Mouse (Mus musculus): ENCODE data around the gene Dpysl5. TPM values are rescaled to one million over a fixed set of nuclear protein-coding genes. Genes with fewer than 3 reads are reported as not detected.

Gene Dpysl5
- polyA plus RNA-seq, 1 experiment from 2014 or later: 0.29 TPM

GRCm38 (mm10) chr5:30732511-30732910 lies 21.1 kb downstream of the Dpysl5 start:
- Histone ChIP-seq H3K9ac (no peak overlapping the region), H3K36me3 (replicated peaks) (no peaks in the 10 kb centered on the region), H3K27me3 (no peaks in the 10 kb centered on the region), H3K4me3 (replicated peaks) (no peak overlapping the region), H3K4me1 (replicated peaks) (no peaks in the 10 kb centered on the region), H3K27ac (replicated peaks) (no peak overlapping the region), H3K4me2 (no peak overlapping the region), H3K9me3 (replicated peaks) (no peaks in the 10 kb centered on the region)
- WGBS (ENCODE audit: insufficient replicate concordance): 66% methylated on average over 7 of the region's 7 CpGs
- ATAC-seq (ENCODE audit: insufficient read depth): no peak

- Histone ChIP-seq H3K27ac (replicated peaks) (no peak overlapping the region), H3K9me3 (replicated peaks) (no peaks in the 10 kb centered on the region), H3K4me3 (replicated peaks) (no peak overlapping the region), H3K9ac (no peak overlapping the region), H3K4me1 (replicated peaks) (no peaks in the 10 kb centered on the region), H3K27me3 (0 out of 2 replicates have a peak, but pooled peaks cover 4% of the 10 kb centered on the region), H3K36me3 (replicated peaks) (no peaks in the 10 kb centered on the region), H3K4me2 (no peak overlapping the region)
- ATAC-seq (ENCODE audit: insufficient read depth): no peak
- WGBS (ENCODE audit: insufficient replicate concordance): 44% methylated on average over 4 of the region's 4 CpGs
Observed at GRCm38 (mm10) chr5:30734666-30735065, 23.3 kb downstream of the Dpysl5 start.

- Histone ChIP-seq H3K9ac (no peak overlapping the region), H3K4me1 (replicated peaks) (no peaks in the 10 kb centered on the region), H3K27ac (replicated peaks) (no peak overlapping the region), H3K27me3 (0 out of 2 replicates have a peak, but pooled peaks cover 5% of the 10 kb centered on the region), H3K9me3 (replicated peaks) (no peaks in the 10 kb centered on the region), H3K4me2 (no peak overlapping the region), H3K4me3 (replicated peaks) (no peak overlapping the region), H3K36me3 (replicated peaks) (no peaks in the 10 kb centered on the region)
- no peak for ATAC-seq (ENCODE audit: insufficient read depth)
- 26% methylated on average over 10 of the region's 10 CpGs for WGBS (ENCODE audit: insufficient replicate concordance)
Observed at GRCm38 (mm10) chr5:30738127-30738828, 26.9 kb downstream of the Dpysl5 start.

- no peak overlapping the region for H3K27ac ChIP-seq (replicated peaks)
- H3K4me1 ChIP-seq (replicated peaks): no peaks in the 10 kb centered on the region
- H3K4me2 ChIP-seq: no peak overlapping the region
- WGBS (ENCODE audit: insufficient replicate concordance): 61% methylated on average over 8 of the region's 8 CpGs
- 0 out of 2 replicates have a peak, but pooled peaks cover 5% of the 10 kb centered on the region for H3K27me3 ChIP-seq
- no peak for ATAC-seq (ENCODE audit: insufficient read depth)
- no peaks in the 10 kb centered on the region for H3K36me3 ChIP-seq (replicated peaks)
- no peak overlapping the region for H3K4me3 ChIP-seq (replicated peaks)
- no peaks in the 10 kb centered on the region for H3K9me3 ChIP-seq (replicated peaks)
- H3K9ac ChIP-seq: no peak overlapping the region
Observed at GRCm38 (mm10) chr5:30739595-30739994, 28.2 kb downstream of the Dpysl5 start.

GRCm38 (mm10) chr5:30749582-30750311 lies 38.4 kb downstream of the Dpysl5 start:
- 58% methylated on average over 12 of the region's 12 CpGs for WGBS (ENCODE audit: insufficient replicate concordance)
- no peaks in the 10 kb centered on the region for H3K27me3 ChIP-seq
- H3K9me3 ChIP-seq (replicated peaks): no peaks in the 10 kb centered on the region
- no peak overlapping the region for H3K27ac ChIP-seq (replicated peaks)
- no peaks in the 10 kb centered on the region for H3K36me3 ChIP-seq (replicated peaks)
- H3K9ac ChIP-seq: no peak overlapping the region
- no peak overlapping the region for H3K4me2 ChIP-seq
- 0 out of 2 replicates have a peak, but pooled peaks have one; percentile 37 for ATAC-seq (ENCODE audit: insufficient read depth)
- H3K4me3 ChIP-seq (replicated peaks): no peak overlapping the region
- H3K4me1 ChIP-seq (replicated peaks): peaks cover 9% of the 10 kb centered on the region; the same call in 1 of the 2 replicates

GRCm38 (mm10) chr5:30751071-30751470 lies 39.7 kb downstream of the Dpysl5 start:
- no peak overlapping the region for H3K4me2 ChIP-seq
- H3K9me3 ChIP-seq (replicated peaks): no peaks in the 10 kb centered on the region
- 58% methylated on average over 5 of the region's 5 CpGs for WGBS (ENCODE audit: insufficient replicate concordance)
- no peak overlapping the region for H3K27ac ChIP-seq (replicated peaks)
- H3K4me1 ChIP-seq (replicated peaks): peaks cover 9% of the 10 kb centered on the region; the same call in 1 of the 2 replicates
- no peak for ATAC-seq (ENCODE audit: insufficient read depth)
- H3K4me3 ChIP-seq (replicated peaks): no peak overlapping the region
- no peak overlapping the region for H3K9ac ChIP-seq
- no peaks in the 10 kb centered on the region for H3K27me3 ChIP-seq
- H3K36me3 ChIP-seq (replicated peaks): no peaks in the 10 kb centered on the region

- Histone ChIP-seq H3K4me1 (replicated peaks) (peaks cover 9% of the 10 kb centered on the region; the same call in 1 of the 2 replicates), H3K9me3 (replicated peaks) (no peaks in the 10 kb centered on the region), H3K36me3 (replicated peaks) (no peaks in the 10 kb centered on the region), H3K4me3 (replicated peaks) (no peak overlapping the region), H3K9ac (no peak overlapping the region), H3K27me3 (no peaks in the 10 kb centered on the region), H3K27ac (replicated peaks) (no peak overlapping the region), H3K4me2 (no peak overlapping the region)
- 48% methylated on average over 4 of the region's 4 CpGs for WGBS (ENCODE audit: insufficient replicate concordance)
- no peak for ATAC-seq (ENCODE audit: insufficient read depth)
Observed at GRCm38 (mm10) chr5:30753128-30753527, 41.8 kb downstream of the Dpysl5 start.

GRCm38 (mm10) chr5:30755215-30755614 lies 43.9 kb downstream of the Dpysl5 start:
- H3K9me3 ChIP-seq (replicated peaks): no peaks in the 10 kb centered on the region
- H3K36me3 ChIP-seq (replicated peaks): no peaks in the 10 kb centered on the region
- H3K9ac ChIP-seq: no peak overlapping the region
- H3K4me2 ChIP-seq: no peak overlapping the region
- no peak overlapping the region for H3K4me3 ChIP-seq (replicated peaks)
- ATAC-seq (ENCODE audit: insufficient read depth): no peak
- no peaks in the 10 kb centered on the region for H3K4me1 ChIP-seq (replicated peaks)
- H3K27me3 ChIP-seq: no peaks in the 10 kb centered on the region
- H3K27ac ChIP-seq (replicated peaks): no peak overlapping the region
- 38% methylated on average over 5 of the region's 5 CpGs for WGBS (ENCODE audit: insufficient replicate concordance)

GRCm38 (mm10) chr5:30762815-30763510 lies 51.6 kb downstream of the Dpysl5 start:
- peaks cover 3% of the 10 kb centered on the region; the same call in 1 of the 2 replicates for H3K27me3 ChIP-seq
- H3K4me2 ChIP-seq: no peak overlapping the region
- no peaks in the 10 kb centered on the region for H3K9me3 ChIP-seq (replicated peaks)
- H3K36me3 ChIP-seq (replicated peaks): no peaks in the 10 kb centered on the region
- WGBS (ENCODE audit: insufficient replicate concordance): 69% methylated on average over 14 of the region's 14 CpGs
- H3K4me3 ChIP-seq (replicated peaks): no peak overlapping the region
- no peak overlapping the region for H3K27ac ChIP-seq (replicated peaks)
- H3K9ac ChIP-seq: no peak overlapping the region
- H3K4me1 ChIP-seq (replicated peaks): no peaks in the 10 kb centered on the region
- no peak for ATAC-seq (ENCODE audit: insufficient read depth)

- H3K27me3 ChIP-seq: peaks cover 3% of the 10 kb centered on the region; the same call in 1 of the 2 replicates
- H3K27ac ChIP-seq (replicated peaks): no peak overlapping the region
- WGBS (ENCODE audit: insufficient replicate concordance): 63% methylated on average over 5 of the region's 5 CpGs
- no peak for ATAC-seq (ENCODE audit: insufficient read depth)
- H3K4me3 ChIP-seq (replicated peaks): no peak overlapping the region
- no peak overlapping the region for H3K9ac ChIP-seq
- H3K36me3 ChIP-seq (replicated peaks): no peaks in the 10 kb centered on the region
- no peaks in the 10 kb centered on the region for H3K9me3 ChIP-seq (replicated peaks)
- no peaks in the 10 kb centered on the region for H3K4me1 ChIP-seq (replicated peaks)
- H3K4me2 ChIP-seq: no peak overlapping the region
Observed at GRCm38 (mm10) chr5:30763511-30763830, 52.1 kb downstream of the Dpysl5 start.

Measured in liver, embryonic 15.5 days (tissue).